Mouse (Mus musculus) brain, embryonic 14.5 days (tissue): ENCODE measurements around the gene Bcan. TPM values are rescaled to one million over a fixed set of nuclear protein-coding genes. Genes with fewer than 3 reads are reported as not detected.

Experiments used
- DNase-seq: peaks from one replicate; pipeline ENCODE4 v3.0.0-alpha.2; 2011; ENCODE audit warnings: low read depth
- CTCF ChIP-seq: fragments of 200-500 bp; IDR thresholded peaks from 2 replicates; pipeline ENCODE4 v1.5.1; 2012; ENCODE audit warnings: inconsistent platforms, mild to moderate bottlenecking, moderate library complexity, borderline replicate concordance; ENCODE audit not compliant: insufficient read depth, insufficient read length; ENCODE audit errors: extremely low read depth
- POLR2A ChIP-seq: fragments of 200-500 bp; IDR thresholded peaks from 2 replicates; pipeline ENCODE4 v1.6.1; 2012; ENCODE audit warnings: mild to moderate bottlenecking, inconsistent platforms, borderline replicate concordance; ENCODE audit not compliant: poor library complexity, insufficient read depth, insufficient read length, severe bottlenecking; ENCODE audit errors: extremely low read depth
- polyA plus RNA-seq: library from polyadenylated mRNA; depleted of rRNA; stranded (reverse); fragments of >200 nt; gene quantifications from 2 replicates; pipeline ENCODE4 v1.2.3, GENCODE M21; 2012

The Bcan gene
- polyA plus RNA-seq, 1 experiment = 62.0 TPM

DNA sequence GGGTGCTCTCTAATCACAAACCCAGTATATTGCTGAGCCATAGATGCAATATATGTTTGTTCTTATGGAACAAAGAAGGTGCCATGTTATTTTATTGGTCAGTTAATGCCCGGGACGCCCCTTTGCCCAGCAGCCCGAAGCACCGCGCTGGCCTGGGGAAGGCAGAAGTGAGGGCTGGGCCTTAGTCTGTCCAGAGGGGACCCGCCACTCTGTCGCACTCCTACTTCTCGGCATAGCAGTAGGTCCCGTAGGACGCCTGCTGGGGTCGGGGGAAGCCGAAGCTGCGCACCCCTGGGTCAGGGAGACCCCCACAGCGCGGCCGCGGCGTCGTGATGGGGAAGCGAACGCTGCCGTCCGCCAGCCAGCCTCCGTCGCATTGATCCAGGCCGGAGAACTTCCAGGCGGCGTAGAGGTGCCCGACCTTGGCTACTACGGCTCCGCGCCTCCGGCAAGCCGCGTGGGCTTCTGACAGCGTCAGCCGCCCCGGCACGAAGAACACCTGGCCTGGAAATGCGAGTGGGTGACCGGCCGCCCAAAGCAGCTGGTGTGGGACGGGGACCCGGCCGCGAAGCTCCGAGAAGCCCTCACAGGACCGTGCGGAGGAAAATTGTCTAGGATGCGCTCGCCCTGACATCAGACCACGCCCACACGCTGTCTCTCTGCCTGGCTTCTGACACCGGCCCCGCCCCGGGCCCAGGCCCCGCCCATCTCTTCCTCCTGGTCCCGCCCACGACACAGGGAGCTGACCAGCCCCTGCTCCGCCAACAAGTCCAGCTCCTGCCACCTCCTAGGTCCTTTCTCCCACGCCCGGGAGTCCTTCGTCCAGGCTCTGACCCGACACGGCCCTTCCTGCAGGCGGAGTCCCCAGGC lies 22.5 kb upstream of the Bcan start:
- peak; percentile 84 for DNase-seq

DNA sequence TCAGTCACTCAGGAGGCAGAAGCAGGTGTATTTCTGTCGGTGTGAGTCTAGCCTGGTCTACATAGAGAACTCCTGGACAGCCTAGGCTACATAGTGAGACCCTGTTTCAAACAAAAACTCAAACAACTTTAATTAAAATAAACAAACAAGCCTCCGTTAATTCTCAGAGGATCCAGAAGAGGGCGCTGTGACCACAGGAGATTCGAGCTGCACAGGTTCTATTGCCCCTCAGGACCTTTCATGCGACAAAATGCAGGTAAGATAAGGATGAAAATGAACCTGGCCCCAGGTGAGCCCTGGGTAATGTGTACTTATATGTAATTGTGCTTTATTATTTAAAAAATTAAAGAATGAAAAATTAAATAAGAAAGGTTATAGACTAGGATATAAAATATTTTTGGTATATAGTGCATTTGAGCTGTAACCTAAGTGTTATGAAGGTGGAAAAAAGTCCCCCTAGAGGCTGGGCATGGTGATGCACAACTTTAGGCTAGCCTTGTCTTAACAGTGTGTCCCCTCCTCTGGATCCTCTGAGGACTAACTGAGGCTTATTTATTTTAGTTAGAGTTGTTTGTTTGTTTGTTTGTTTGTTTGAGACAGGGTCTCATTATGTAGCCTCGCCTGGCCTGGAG lies 10.7 kb upstream of the Bcan start:
- no peak for DNase-seq
- peak; percentile 59; the same call in 1 of the 2 replicates for TF ChIP-seq CTCF
- no peak for TF ChIP-seq POLR2A

More for the DNA sequence above, 22.5 kb upstream of the Bcan start:
- TF ChIP-seq POLR2A (no peak), CTCF (no peak)

DNA sequence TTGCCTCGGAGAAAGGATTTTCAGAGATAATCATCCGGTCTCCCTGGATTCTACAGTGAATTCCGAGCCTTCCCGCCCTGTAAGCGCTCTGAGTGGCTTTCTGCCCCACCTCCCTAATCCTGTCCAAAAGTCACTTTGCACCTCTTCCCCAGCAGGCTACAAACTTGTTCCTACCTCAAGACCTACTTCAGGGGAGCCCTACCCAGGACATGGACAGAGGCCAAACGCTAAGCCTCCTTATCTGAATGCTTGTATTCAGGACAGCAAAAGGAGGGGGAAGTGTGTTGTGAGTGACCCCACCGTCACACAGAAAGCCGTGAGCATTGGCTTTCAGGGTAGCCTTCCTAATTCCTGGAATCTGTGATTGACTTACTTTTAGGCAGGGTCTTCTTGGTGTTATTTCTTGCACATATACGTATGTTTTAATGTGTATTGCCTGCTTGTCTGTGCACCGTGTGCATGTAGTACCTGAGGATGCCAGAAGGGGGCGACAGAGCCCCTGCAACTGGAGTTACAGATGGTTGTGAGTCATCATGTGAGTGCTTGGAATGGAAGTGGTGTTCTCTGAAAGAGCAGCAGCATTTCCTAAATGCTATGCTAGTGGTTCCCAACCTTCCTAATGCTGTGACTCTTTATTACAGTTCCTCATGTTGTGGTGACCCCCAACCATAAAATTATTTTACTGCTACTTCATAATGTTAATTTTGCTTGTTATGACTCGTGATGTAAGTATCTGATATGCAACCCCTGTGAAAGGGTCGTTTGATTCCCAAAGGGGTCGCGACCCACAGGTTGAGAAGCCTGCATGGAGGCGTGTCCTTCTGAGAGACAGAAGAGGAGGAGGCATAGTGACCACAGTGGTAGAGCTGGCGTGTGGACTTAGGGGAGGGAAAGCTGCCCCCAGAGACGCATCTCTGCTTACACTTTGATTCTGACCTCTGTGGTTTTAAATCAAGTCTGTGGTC lies 6.1 kb upstream of the Bcan start:
- no peak for DNase-seq
- TF ChIP-seq POLR2A = no peak
- TF ChIP-seq CTCF = peak; percentile 44; the same call in 1 of the 2 replicates

DNA sequence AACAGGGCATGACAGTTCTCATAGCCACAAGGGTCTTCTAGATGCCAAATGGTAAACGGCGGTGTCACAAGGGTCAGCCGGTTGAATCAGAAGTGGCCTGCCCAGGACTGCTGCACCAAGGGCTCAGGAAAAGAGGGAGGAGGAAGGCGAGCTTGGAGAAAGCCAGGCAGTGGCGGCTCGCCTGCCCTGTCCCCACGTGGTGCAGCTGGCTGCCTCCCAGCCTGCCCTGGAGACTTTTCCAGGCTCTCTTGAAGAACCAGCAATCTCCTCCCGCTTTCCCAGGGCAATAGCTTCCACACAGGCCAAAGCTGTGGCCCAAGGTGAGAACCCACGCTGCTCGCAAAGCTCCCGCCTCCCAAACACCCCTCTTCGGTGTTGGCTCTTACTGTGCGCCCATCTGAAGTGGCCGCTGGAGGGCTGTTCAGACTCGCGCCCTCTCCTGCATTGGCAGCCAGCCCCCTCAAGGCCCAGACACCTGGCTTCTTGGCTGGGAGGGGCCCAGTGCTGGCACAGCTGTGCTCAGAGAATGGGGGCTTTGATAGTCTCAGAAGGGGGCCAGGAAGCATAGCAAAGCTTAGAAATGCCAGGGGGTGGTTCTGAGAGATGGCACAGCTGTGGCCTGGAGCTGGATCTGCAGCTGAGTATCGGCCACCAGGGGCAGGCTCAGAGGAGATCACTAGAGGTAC lies 2.4 kb upstream of the Bcan start:
- DNase-seq = peak; percentile 74

DNA sequence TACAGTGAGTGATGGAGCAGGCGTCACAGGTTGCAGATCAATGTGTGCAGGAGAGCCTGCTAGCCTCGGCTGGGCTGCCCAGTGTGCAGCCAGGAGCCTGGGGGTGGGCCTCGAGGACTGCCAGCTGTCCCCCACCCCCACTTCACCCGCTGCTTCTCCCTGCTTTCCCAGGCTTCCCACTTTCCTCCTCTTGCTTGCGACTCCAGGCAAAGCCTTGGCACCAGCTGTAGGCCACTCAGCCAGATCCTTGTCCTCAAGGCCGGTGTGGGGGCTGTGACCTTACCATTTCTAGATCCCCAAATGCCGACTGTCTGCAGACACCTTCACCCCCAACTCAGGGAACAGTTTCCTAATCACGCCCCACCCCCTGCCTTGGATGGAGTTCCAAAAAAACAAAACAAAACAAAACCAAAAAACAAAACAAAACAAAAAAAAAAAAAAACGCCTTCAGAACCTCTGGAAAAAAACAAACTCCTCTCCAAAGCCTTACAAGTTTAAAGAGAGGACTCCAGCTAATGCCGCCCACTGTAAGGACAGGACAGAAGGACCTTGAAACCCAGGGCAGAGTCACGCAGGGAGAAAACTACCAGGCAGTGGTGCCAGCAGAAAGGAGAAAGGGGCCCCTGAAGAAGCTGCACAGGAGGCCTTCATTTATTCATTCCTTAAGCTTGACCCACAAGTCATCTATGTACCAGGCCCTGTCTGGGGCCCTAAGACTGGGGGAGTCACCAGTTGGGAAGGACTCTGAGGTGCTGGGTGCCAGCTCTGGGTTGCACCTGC lies 976 bp upstream of the Bcan start:
- TF ChIP-seq POLR2A (no peak), CTCF (no peak)
- DNase-seq = no peak

More for the DNA sequence above, 2.4 kb upstream of the Bcan start:
- TF ChIP-seq POLR2A (no peak), CTCF (peak; percentile 25; the same call in 1 of the 2 replicates)

DNA sequence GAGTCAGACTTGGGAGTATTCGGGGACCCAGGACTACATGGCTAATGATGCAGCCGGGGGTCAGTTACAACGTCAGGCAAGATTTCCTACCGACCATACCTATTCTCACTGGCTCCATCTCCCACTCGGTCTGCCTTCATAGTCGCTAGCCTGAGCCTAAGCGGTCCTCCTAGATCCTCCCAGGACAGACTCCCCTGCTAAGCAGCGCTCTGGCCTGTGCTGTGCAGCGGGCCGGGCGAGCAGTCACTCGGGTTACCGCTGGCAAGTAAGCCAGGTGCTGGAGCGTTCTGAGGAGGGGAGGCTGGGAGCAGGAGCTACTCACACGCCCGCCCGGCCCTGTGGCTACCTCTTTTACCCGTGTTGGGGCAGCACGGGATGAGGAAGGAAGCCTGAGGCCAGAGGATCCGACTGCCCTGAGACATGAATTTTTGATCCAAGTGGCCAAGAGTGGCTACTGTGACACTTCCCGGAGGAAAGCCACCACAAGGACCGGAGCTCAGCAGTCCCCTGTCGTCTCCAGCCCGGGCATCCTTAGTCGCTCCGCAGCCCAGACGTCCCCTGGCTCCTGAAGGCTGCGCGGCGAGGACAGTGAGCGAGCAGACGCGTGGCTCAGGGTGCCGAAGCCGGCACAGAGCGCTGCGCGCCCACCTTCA lies 661 bp downstream of the Bcan start:
- TF ChIP-seq CTCF (no peak), POLR2A (no peak)
- DNase-seq = no peak

DNA sequence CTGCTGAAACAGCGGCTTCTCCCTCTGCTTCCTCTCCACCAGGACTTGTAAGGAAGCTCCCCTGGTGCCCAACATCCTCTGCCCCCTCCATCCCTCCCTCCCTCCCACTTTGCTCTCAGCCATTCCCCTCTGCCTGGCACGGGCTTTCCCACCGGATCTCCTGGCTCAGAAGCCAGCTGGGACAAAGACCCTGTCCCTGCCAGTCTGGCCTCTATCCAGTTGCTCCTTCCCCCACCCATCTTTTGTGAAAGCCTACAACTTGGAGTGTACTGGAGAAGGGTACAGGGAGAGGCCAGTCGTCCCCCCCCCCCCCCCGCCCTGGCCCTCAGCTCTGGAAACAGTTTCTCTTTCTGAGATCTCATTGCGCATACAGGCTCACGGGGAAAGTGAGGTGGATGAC lies 1.3 kb downstream of the Bcan start:
- TF ChIP-seq POLR2A = no peak
- no peak for TF ChIP-seq CTCF
- DNase-seq = peak; percentile 88

DNA sequence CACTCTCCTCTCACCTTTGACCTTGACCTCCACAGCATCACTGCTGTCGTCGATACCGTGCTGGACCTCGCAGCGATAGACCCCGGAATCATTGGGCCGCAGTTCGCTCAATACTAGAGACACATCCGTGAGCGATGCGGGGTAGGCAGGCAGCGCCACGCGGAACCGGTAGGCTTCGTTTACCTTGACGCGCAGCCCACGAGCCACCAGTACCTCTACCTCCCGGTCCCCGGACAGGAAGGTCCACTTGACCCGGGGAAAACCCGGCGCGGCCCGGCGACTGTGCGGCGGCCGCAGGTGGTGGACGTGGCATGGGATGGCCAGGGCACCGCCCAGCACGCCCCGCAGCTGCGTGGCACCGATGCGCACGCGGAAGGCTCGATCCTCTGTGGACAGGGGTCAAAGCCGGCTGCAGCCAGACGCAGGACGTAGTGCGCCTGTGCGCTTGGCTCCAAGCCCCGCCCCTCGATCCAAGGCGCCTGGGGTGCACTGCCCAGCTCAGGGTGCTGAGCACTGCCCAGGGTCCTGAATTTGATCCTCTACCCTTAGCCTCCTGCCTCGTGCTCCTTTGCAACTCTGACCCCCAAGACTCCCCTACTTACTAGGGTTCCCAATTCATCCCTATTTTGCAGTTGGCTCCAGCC lies 2.9 kb downstream of the Bcan start:
- no peak for DNase-seq
- TF ChIP-seq CTCF (no peak), POLR2A (no peak)

DNA sequence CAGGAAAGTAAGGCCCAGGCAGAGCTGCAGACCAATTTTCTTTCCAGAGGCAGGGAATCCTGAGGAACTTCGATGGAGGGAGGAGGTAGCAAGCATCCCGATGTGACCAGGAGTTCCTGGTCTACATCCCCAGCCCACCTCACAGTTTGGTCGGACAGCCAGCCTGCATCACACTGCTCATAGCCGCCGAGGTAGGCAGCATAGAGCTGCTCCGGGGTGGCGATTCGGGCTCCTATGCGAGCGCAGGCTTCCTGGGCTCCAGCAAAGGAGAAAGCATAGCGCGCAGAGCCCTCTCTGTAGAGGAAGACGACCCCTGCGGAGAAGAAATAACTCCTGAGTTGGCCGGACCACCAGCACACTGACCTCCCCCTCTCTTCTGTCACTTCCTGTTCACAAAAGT lies 3.6 kb downstream of the Bcan start:
- no peak for TF ChIP-seq CTCF
- TF ChIP-seq POLR2A = no peak
- no peak for DNase-seq
